Mouse (Mus musculus) ZHBTc4 (cell line): ENCODE data around the gene Alkbh1.
A peak's percentile ranks its signal among the peaks of the same experiment; 100 is the strongest.

Experiments used
- DNase-seq: peaks from one replicate; pipeline ENCODE4 v3.0.0-alpha.2; 2011; ENCODE audit warnings: low read depth, low spot score

Alkbh1 gene

GRCm38 (mm10) chr12:87419974-87420485 lies 23.8 kb downstream of the Alkbh1 start:
- no peak for DNase-seq

- no peak for DNase-seq
These were observed 24.9 kb downstream of the Alkbh1 start for GRCm38 (mm10) chr12:87418921-87419320.

- DNase-seq, result peak; percentile 92
These were observed 27.1 kb downstream of the Alkbh1 start for GRCm38 (mm10) chr12:87416690-87417089.

GRCm38 (mm10) chr12:87415358-87415757 lies 28.5 kb downstream of the Alkbh1 start:
- no peak for DNase-seq

- peak; percentile 70 for DNase-seq
These were observed 30.5 kb downstream of the Alkbh1 start for GRCm38 (mm10) chr12:87413179-87413790.

GRCm38 (mm10) chr12:87410999-87411398 lies 32.8 kb downstream of the Alkbh1 start:
- DNase-seq, result peak; percentile 44

- DNase-seq, result peak; percentile 88
These were observed 34.7 kb downstream of the Alkbh1 start for GRCm38 (mm10) chr12:87409123-87409522.

- peak; percentile 89 for DNase-seq
These were observed 35.8 kb downstream of the Alkbh1 start for GRCm38 (mm10) chr12:87407869-87408605.

- DNase-seq, result peak; percentile 61
These were observed 38.1 kb downstream of the Alkbh1 start for GRCm38 (mm10) chr12:87405721-87406120.

- no peak for DNase-seq
These were observed 38.7 kb downstream of the Alkbh1 start for GRCm38 (mm10) chr12:87405165-87405564.

GRCm38 (mm10) chr12:87401883-87402282 lies 41.9 kb downstream of the Alkbh1 start:
- DNase-seq, result peak; percentile 43

- no peak for DNase-seq
These were observed 44.5 kb downstream of the Alkbh1 start for GRCm38 (mm10) chr12:87399119-87399819.

GRCm38 (mm10) chr12:87397811-87398417 lies 45.9 kb downstream of the Alkbh1 start:
- DNase-seq, result no peak

GRCm38 (mm10) chr12:87397126-87397525 lies 46.7 kb downstream of the Alkbh1 start:
- no peak for DNase-seq

GRCm38 (mm10) chr12:87394316-87394715 lies 49.5 kb downstream of the Alkbh1 start:
- DNase-seq, result no peak

- no peak for DNase-seq
These were observed 50.2 kb downstream of the Alkbh1 start for GRCm38 (mm10) chr12:87393447-87394145.

- DNase-seq, result no peak
These were observed 52.5 kb downstream of the Alkbh1 start for GRCm38 (mm10) chr12:87391355-87391754.

- DNase-seq, result no peak
These were observed 54.6 kb downstream of the Alkbh1 start for GRCm38 (mm10) chr12:87389231-87389630.

GRCm38 (mm10) chr12:87388122-87388774 lies 55.6 kb downstream of the Alkbh1 start, which contains the start of gene Sptlc2:
TSS of gene Sptlc2 (minus strand) at chr12:87388355.
- peak; percentile 100 for DNase-seq
